20 mouse cellular contexts compared by ENCODE assay signal in genomic region chr11:46109206-46109605, GRCm38 (mm10). TPM values are rescaled to one million over a fixed set of nuclear protein-coding genes. Genes with fewer than 3 reads are reported as not detected.
A peak's percentile ranks its signal among the peaks of the same experiment; 100 is the strongest.
DNase-seq lines count a peak whose midpoint lies in the region; ATAC-seq lines count a peak whose summit lies in the region.
"Had no signal": no experiment of that assay in that cellular context is flagged by ENCODE, and none has a peak within 500 bp of the region (broad histone marks: within the 10 kb centered on the region; RNA-seq: fewer than 3 reads in every experiment).

No protein-coding gene starts in this region.

- no peak for DNase-seq in heart, postnatal 4 days
- DNase-seq in midbrain, embryonic 14.5 days, result peak; percentile 20
- no peak for DNase-seq in midbrain, embryonic 10.5 days (ENCODE audit: low spot score)
- DNase-seq: adrenal gland, postnatal 10 days; cerebellum, adult 11-12 months; cerebellum, adult 9-10 months; cerebellum, postnatal 25 days; gastrocnemius, postnatal 36 days; heart, postnatal 10 days had no signal

- H3K4me2 ChIP-seq in forebrain, embryonic 13.5 days, result no peak overlapping the region
- H3K4me2 ChIP-seq in forebrain, embryonic 15.5 days (replicated peaks), result no peak overlapping the region
- no peak overlapping the region for H3K4me2 ChIP-seq in heart, embryonic 15.5 days
- no peak overlapping the region for H3K4me2 ChIP-seq in midbrain, embryonic 14.5 days (ENCODE audit: low read length)
- no peak overlapping the region for H3K4me2 ChIP-seq in midbrain, embryonic 16.5 days (ENCODE audit: low read length)
- H3K4me2 ChIP-seq: embryonic facial prominence, embryonic 12.5 days; heart, embryonic 12.5 days; hindbrain, embryonic 13.5 days had no signal

- H3K4me1 ChIP-seq in forebrain, embryonic 13.5 days, result peaks cover 8% of the 10 kb centered on the region; the same call in 1 of the 2 replicates
- peaks cover 5% of the 10 kb centered on the region; the same call in 1 of the 2 replicates for H3K4me1 ChIP-seq in forebrain, embryonic 15.5 days
- peaks cover 35% of the 10 kb centered on the region for H3K4me1 ChIP-seq in heart, embryonic 15.5 days (replicated peaks)
- H3K4me1 ChIP-seq in midbrain, embryonic 14.5 days (ENCODE audit: control insufficient read depth, insufficient read depth, low read length), result no peaks in the 10 kb centered on the region
- no peaks in the 10 kb centered on the region for H3K4me1 ChIP-seq in midbrain, embryonic 10.5 days
- H3K4me1 ChIP-seq in midbrain, embryonic 16.5 days (ENCODE audit: control insufficient read depth, insufficient read depth, low read length), result no peaks in the 10 kb centered on the region
- H3K4me1 ChIP-seq: embryonic facial prominence, embryonic 12.5 days had no signal

- peak; percentile 45; the same call in 1 of the 2 replicates for ATAC-seq in forebrain, embryonic 13.5 days
- no peak for ATAC-seq in forebrain, embryonic 15.5 days (replicated peaks)
- ATAC-seq in heart, embryonic 15.5 days (replicated peaks; ENCODE audit: insufficient number of reproducible peaks, insufficient read depth, low FRiP score, low read depth), result no peak
- no peak for ATAC-seq in midbrain, embryonic 14.5 days (ENCODE audit: low FRiP score, low TSS enrichment)
- 0 out of 2 replicates have a peak, but pooled peaks have one; percentile 39 for ATAC-seq in midbrain, embryonic 16.5 days
- ATAC-seq: intestine, embryonic 16.5 days had no signal

- no peak overlapping the region for H3K27ac ChIP-seq in forebrain, embryonic 13.5 days
- H3K27ac ChIP-seq in forebrain, embryonic 15.5 days (replicated peaks), result no peak overlapping the region
- H3K27ac ChIP-seq in heart, embryonic 15.5 days, result peak overlapping the region; percentile 81; the same call in 1 of the 2 replicates
- H3K27ac ChIP-seq in midbrain, embryonic 14.5 days (replicated peaks; ENCODE audit: low read depth, low read length), result no peak overlapping the region
- no peak overlapping the region for H3K27ac ChIP-seq in midbrain, embryonic 10.5 days (replicated peaks)
- H3K27ac ChIP-seq in midbrain, embryonic 16.5 days (ENCODE audit: low read length), result no peak overlapping the region
- H3K27ac ChIP-seq: embryonic facial prominence, embryonic 12.5 days; hindbrain, embryonic 13.5 days had no signal

- H3K36me3 ChIP-seq in forebrain, embryonic 13.5 days (ENCODE audit: poor library complexity, severe bottlenecking), result peaks cover under 1% of the 10 kb centered on the region; the same call in 1 of the 2 replicates
- peaks cover 4% of the 10 kb centered on the region; the same call in 1 of the 2 replicates for H3K36me3 ChIP-seq in forebrain, embryonic 15.5 days
- peaks cover 19% of the 10 kb centered on the region for H3K36me3 ChIP-seq in heart, embryonic 15.5 days
- peaks cover 1% of the 10 kb centered on the region; the same call in 1 of the 2 replicates for H3K36me3 ChIP-seq in midbrain, embryonic 14.5 days (ENCODE audit: control insufficient read depth, insufficient read depth, low read length)
- H3K36me3 ChIP-seq in midbrain, embryonic 10.5 days, result no peaks in the 10 kb centered on the region
- peaks cover 7% of the 10 kb centered on the region for H3K36me3 ChIP-seq in midbrain, embryonic 16.5 days (ENCODE audit: control insufficient read depth, insufficient read depth, low read length)

- WGBS in forebrain, embryonic 13.5 days, result 29% methylated on average over 5 of the region's 5 CpGs
- 26% methylated on average over 5 of the region's 5 CpGs for WGBS in forebrain, embryonic 15.5 days
- 84% methylated on average over 5 of the region's 5 CpGs for WGBS in heart, embryonic 15.5 days
- WGBS in midbrain, embryonic 14.5 days, result 71% methylated on average over 5 of the region's 5 CpGs
- 94% methylated on average over 5 of the region's 5 CpGs for WGBS in midbrain, embryonic 10.5 days
- 59% methylated on average over 5 of the region's 5 CpGs for WGBS in midbrain, embryonic 16.5 days

- H3K27me3 ChIP-seq in forebrain, embryonic 13.5 days, result no peaks in the 10 kb centered on the region
- H3K27me3 ChIP-seq in forebrain, embryonic 15.5 days, result no peaks in the 10 kb centered on the region
- no peaks in the 10 kb centered on the region for H3K27me3 ChIP-seq in heart, embryonic 15.5 days
- no peaks in the 10 kb centered on the region for H3K27me3 ChIP-seq in midbrain, embryonic 14.5 days (ENCODE audit: control insufficient read depth, insufficient read depth, low read length)
- H3K27me3 ChIP-seq in midbrain, embryonic 10.5 days (ENCODE audit: low read depth, poor library complexity, severe bottlenecking), result no peaks in the 10 kb centered on the region
- no peaks in the 10 kb centered on the region for H3K27me3 ChIP-seq in midbrain, embryonic 16.5 days (ENCODE audit: control insufficient read depth, insufficient read depth, low read depth, low read length)
- H3K27me3 ChIP-seq: embryonic facial prominence, embryonic 12.5 days; heart, embryonic 12.5 days; hindbrain, embryonic 13.5 days had no signal

- H3K4me3 ChIP-seq in forebrain, embryonic 13.5 days, result no peak overlapping the region
- H3K4me3 ChIP-seq in forebrain, embryonic 15.5 days, result no peak overlapping the region
- no peak overlapping the region for H3K4me3 ChIP-seq in heart, embryonic 15.5 days
- H3K4me3 ChIP-seq in midbrain, embryonic 14.5 days (replicated peaks; ENCODE audit: low read depth, low read length), result no peak overlapping the region
- H3K4me3 ChIP-seq in midbrain, embryonic 10.5 days, result no peak overlapping the region
- no peak overlapping the region for H3K4me3 ChIP-seq in midbrain, embryonic 16.5 days (ENCODE audit: low read depth, low read length)
- H3K4me3 ChIP-seq: embryonic facial prominence, embryonic 12.5 days; heart, embryonic 12.5 days; hindbrain, embryonic 13.5 days had no signal

- H3K9ac ChIP-seq in forebrain, embryonic 13.5 days, result no peak overlapping the region
- no peak overlapping the region for H3K9ac ChIP-seq in forebrain, embryonic 15.5 days (replicated peaks)
- no peak overlapping the region for H3K9ac ChIP-seq in heart, embryonic 15.5 days
- H3K9ac ChIP-seq in midbrain, embryonic 14.5 days (replicated peaks; ENCODE audit: low read length), result no peak overlapping the region
- H3K9ac ChIP-seq in midbrain, embryonic 16.5 days (ENCODE audit: low read depth, low read length), result no peak overlapping the region
- H3K9ac ChIP-seq: embryonic facial prominence, embryonic 12.5 days; heart, embryonic 12.5 days; hindbrain, embryonic 13.5 days had no signal

- no peaks in the 10 kb centered on the region for H3K9me3 ChIP-seq in forebrain, embryonic 13.5 days (replicated peaks)
- H3K9me3 ChIP-seq in forebrain, embryonic 15.5 days, result no peaks in the 10 kb centered on the region
- H3K9me3 ChIP-seq in heart, embryonic 15.5 days (replicated peaks), result no peaks in the 10 kb centered on the region
- no peaks in the 10 kb centered on the region for H3K9me3 ChIP-seq in midbrain, embryonic 14.5 days (ENCODE audit: control insufficient read depth, low read length)
- H3K9me3 ChIP-seq in midbrain, embryonic 10.5 days (replicated peaks), result no peaks in the 10 kb centered on the region
- no peaks in the 10 kb centered on the region for H3K9me3 ChIP-seq in midbrain, embryonic 16.5 days (replicated peaks; ENCODE audit: control insufficient read depth, low read length, poor library complexity, severe bottlenecking)
- H3K9me3 ChIP-seq: embryonic facial prominence, embryonic 12.5 days; heart, embryonic 12.5 days; hindbrain, embryonic 13.5 days had no signal

RNA-seq across cellular contexts. Expression of gene Adam19, which starts 53.4 kb away (rescaled TPM):
- 6.2 and 7.2 TPM in 2 replicates for polyA plus RNA-seq in forebrain, embryonic 13.5 days (2015; fragmentation: Nextera tagmentation; extraction: Ambion mirVana)
- 8.5 and 9.0 TPM in 2 replicates for polyA plus RNA-seq in forebrain, embryonic 15.5 days (2015; fragmentation: Nextera tagmentation; extraction: Ambion mirVana)
- 19.6 and 26.5 TPM in 2 replicates for polyA plus RNA-seq in heart, embryonic 15.5 days (2015; fragmentation: Nextera tagmentation; extraction: Ambion mirVana)
- total RNA-seq in heart, postnatal 4 days (2021), result 100 to 1,000 TPM; 161 to 163 TPM
- 7.0 and 8.3 TPM in 2 replicates for polyA plus RNA-seq in midbrain, embryonic 14.5 days (2014; fragmentation: Nextera tagmentation; extraction: Ambion mirVana)
- 9.3 and 11.1 TPM in 2 replicates for polyA plus RNA-seq in midbrain, embryonic 10.5 days (2016; fragmentation: Nextera tagmentation; extraction: Ambion mirVana)
- polyA plus RNA-seq in midbrain, embryonic 16.5 days (2015; fragmentation: Nextera tagmentation; extraction: Ambion mirVana), result 9.0 and 10.1 TPM in 2 replicates

RNA-seq across cellular contexts. Expression of gene Gm12166, which starts 57.1 kb away (rescaled TPM):
- polyA plus RNA-seq in forebrain, embryonic 13.5 days (2015; fragmentation: Nextera tagmentation; extraction: Ambion mirVana), result 2.6 and 4.3 TPM in 2 replicates
- polyA plus RNA-seq in forebrain, embryonic 15.5 days (2015; fragmentation: Nextera tagmentation; extraction: Ambion mirVana), result 5.3 and 6.5 TPM in 2 replicates
- 2.9 and 4.4 TPM in 2 replicates for polyA plus RNA-seq in heart, embryonic 15.5 days (2015; fragmentation: Nextera tagmentation; extraction: Ambion mirVana)
- total RNA-seq in heart, postnatal 4 days (2021), result 1 to 10 TPM; 2.7 to 4.0 TPM
- polyA plus RNA-seq in midbrain, embryonic 14.5 days (2014; fragmentation: Nextera tagmentation; extraction: Ambion mirVana), result 5.6 and 6.0 TPM in 2 replicates
- 2.4 and 3.4 TPM in 2 replicates for polyA plus RNA-seq in midbrain, embryonic 10.5 days (2016; fragmentation: Nextera tagmentation; extraction: Ambion mirVana)
- 4.7 and 7.1 TPM in 2 replicates for polyA plus RNA-seq in midbrain, embryonic 16.5 days (2015; fragmentation: Nextera tagmentation; extraction: Ambion mirVana)

RNA-seq across cellular contexts. Expression of gene Nipal4, which starts 57.1 kb away (rescaled TPM):
- polyA plus RNA-seq in forebrain, embryonic 13.5 days (2015; fragmentation: Nextera tagmentation; extraction: Ambion mirVana), result 0.38 and 0.40 TPM in 2 replicates
- 0.22 and 0.23 TPM in 2 replicates for polyA plus RNA-seq in forebrain, embryonic 15.5 days (2015; fragmentation: Nextera tagmentation; extraction: Ambion mirVana)
- polyA plus RNA-seq in heart, embryonic 15.5 days (2015; fragmentation: Nextera tagmentation; extraction: Ambion mirVana), result 5.3 and 6.5 TPM in 2 replicates
- 1 to 10 TPM; 2.5 to 2.7 TPM for total RNA-seq in heart, postnatal 4 days (2021)
- polyA plus RNA-seq in midbrain, embryonic 14.5 days (2014; fragmentation: Nextera tagmentation; extraction: Ambion mirVana), result 0.72 TPM in 1 of 2 replicates, not detected in the other
- polyA plus RNA-seq in midbrain, embryonic 10.5 days (2016; fragmentation: Nextera tagmentation; extraction: Ambion mirVana), result 1.00 and 1.3 TPM in 2 replicates
- 0.15 and 0.52 TPM in 2 replicates for polyA plus RNA-seq in midbrain, embryonic 16.5 days (2015; fragmentation: Nextera tagmentation; extraction: Ambion mirVana)
- total RNA-seq: gastrocnemius, adult 8-10 months; hematopoietic stem cell, adult 5-6 weeks; MEL had no signal

Comparison
In these comparisons a context has a peak if more than half of its experiments do, and no peak if none do; other contexts are left out.
1. ATAC-seq: peak in forebrain, embryonic 13.5 days (single experiment) and midbrain, embryonic 16.5 days (single experiment); none in forebrain, embryonic 15.5 days (single experiment), heart, embryonic 15.5 days (single experiment) and midbrain, embryonic 14.5 days (single experiment).